Mouse (Mus musculus): Measurements from ENCODE around the gene Spata1.

DNA sequence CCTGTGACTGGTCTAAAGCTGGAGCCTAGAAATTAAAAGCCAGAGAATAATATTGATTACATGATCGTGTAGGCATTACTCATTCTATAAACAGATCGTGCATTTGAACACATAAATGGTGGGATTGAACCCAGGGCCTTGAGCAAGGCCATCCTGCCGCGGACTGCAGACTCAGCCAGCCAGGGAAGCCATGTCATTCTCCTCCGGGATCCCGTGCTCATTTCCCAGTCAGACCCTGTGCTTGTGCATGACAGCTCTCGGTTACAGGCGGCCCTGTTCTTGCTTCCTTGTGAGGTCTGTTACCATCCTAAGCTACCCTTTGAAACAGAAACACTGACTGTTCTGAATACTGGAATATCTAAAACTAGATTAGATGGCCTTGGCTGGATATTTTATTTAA is 64.9 kb downstream of the Spata1 start:
- no peak for TF ChIP-seq CTCF (IDR thresholded peaks at IDR 0.05; ENCODE audit: low read depth, low read length)
- TF ChIP-seq GATA1 (IDR thresholded peaks at IDR 0.05; ENCODE audit: borderline replicate concordance, low read length): no peak
- TF ChIP-seq POLR2AphosphoS5 (IDR thresholded peaks at IDR 0.05; ENCODE audit: insufficient replicate concordance, low read depth, low read length): no peak
- no peak for TF ChIP-seq TAL1 (conservative IDR thresholded peaks at IDR 0.05; ENCODE audit: low read depth, low read length)

All from G1E (cell line).